Mouse (Mus musculus) splenic B cell, adult 2 months (primary cell): ENCODE data around the gene Nubpl.

ENCODE experiments used
- DNase-seq: peaks from one replicate; pipeline ENCODE4 v3.0.0-alpha.2; 2011; ENCODE audit warnings: low read depth, low spot score
- H3K27me3 ChIP-seq: 2 replicates; pipeline ENCODE4 v1.6.1; 2012; ENCODE audit warnings: mild to moderate bottlenecking, low read length, moderate library complexity, mixed read lengths; ENCODE audit not compliant: control insufficient read depth, poor library complexity, insufficient read depth, severe bottlenecking
- H3K36me3 ChIP-seq: 2 replicates; pipeline ENCODE4 v1.6.1; 2012; ENCODE audit warnings: mild to moderate bottlenecking, low read length, moderate library complexity, mixed read lengths; ENCODE audit not compliant: control insufficient read depth, poor library complexity, insufficient read depth, severe bottlenecking

Gene Nubpl

GRCm38 (mm10) chr12:52328488-52328887, 231.0 kb downstream of the Nubpl start:
- DNase-seq, result no peak

GRCm38 (mm10) chr12:52335142-52335765, 237.7 kb downstream of the Nubpl start:
- no peak for DNase-seq
- Histone ChIP-seq H3K27me3 (no peaks in the 10 kb centered on the region), H3K36me3 (no peaks in the 10 kb centered on the region)

More at GRCm38 (mm10) chr12:52328488-52328887, 231.0 kb downstream of the Nubpl start:
- H3K27me3 ChIP-seq, result no peaks in the 10 kb centered on the region
- H3K36me3 ChIP-seq, result no peaks in the 10 kb centered on the region

- H3K27me3 ChIP-seq, result no peaks in the 10 kb centered on the region
- no peaks in the 10 kb centered on the region for H3K36me3 ChIP-seq
- no peak for DNase-seq
These were observed 240.7 kb downstream of the Nubpl start for GRCm38 (mm10) chr12:52338136-52338753.

DNA sequence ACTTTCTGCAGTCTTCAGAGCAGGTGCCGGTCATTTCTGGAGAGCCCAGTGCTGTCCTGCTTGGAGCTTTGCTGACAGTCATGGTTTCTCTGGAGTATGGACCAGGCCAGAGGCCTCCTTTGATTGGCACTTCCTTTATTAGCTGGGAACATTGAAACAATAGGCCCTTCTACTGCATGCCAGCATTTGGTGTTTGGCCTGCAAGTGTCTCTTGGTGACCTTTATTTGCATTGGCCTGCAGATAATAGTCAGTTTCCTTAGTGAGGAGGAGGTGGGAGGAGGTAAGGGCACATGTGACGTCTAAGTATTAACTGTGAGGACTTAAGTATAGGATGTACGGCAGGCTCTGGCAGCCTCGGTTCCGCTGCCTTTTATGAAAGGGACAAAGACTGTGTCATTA, 249.1 kb downstream of the Nubpl start:
- Histone ChIP-seq H3K36me3 (no peaks in the 10 kb centered on the region), H3K27me3 (no peaks in the 10 kb centered on the region)
- no peak for DNase-seq

DNA sequence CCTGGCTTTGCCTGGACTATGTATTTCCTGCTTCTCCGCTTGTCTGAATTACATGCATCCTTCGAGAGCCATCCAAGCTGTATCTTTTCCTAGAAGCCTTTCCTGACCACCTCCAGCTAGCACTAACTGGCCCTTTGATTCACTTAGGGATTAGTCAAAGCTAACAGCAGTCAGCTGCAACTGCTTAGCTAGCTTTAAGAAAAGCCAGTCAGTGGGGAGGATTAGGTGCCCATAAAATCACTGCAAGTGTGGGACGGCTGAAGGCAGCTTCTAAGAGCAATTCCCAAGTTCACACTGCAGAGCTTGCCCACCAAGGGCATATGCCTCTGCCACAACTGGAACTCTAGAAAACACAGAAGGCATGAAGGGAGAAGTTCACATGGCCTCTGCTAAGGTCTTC, 252.7 kb downstream of the Nubpl start:
- no peaks in the 10 kb centered on the region; the same call in 1 of the 2 replicates for H3K27me3 ChIP-seq
- DNase-seq, result no peak
- H3K36me3 ChIP-seq, result no peaks in the 10 kb centered on the region

DNA sequence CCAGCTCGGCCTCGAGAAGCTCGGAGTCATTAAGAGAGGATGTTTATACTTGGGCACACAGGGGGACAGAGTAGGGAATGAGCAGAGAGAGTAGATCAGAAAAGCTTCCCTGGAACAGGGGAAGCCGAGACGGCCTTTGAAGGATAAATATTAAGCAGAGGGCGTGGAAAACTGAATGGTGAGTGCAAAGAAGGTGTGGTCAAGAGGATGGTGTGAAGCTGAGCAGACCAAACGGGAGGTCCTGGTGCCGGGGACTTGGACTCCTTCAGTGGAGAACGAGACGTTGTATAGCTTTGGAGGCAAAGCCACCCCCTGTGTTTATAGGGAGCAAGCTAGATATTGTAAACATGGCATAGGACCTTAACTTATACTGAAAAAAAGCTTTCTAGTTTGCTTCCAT, 261.9 kb downstream of the Nubpl start:
- DNase-seq, result no peak
- Histone ChIP-seq H3K27me3 (no peaks in the 10 kb centered on the region; the same call in 1 of the 2 replicates), H3K36me3 (no peaks in the 10 kb centered on the region)

DNA sequence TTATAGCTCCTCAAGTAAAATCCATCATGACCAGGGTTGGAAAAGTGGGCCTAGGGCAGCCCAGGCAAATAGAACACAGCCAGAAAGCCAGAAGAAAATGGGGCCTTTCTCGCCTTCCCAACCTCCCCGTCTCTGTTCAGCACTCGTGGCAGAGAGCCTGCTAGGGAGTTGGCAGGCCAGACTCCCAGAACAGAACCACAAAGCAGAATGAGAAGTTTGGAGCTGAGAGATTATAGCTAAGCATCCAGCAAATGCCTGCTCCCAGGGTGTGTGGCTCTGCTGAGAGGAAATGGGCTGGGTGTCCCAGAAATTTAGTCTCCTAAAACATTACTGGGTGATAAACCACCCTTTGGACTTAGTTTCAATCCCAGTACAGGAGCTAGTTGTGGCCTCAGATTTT, 262.6 kb downstream of the Nubpl start:
- H3K36me3 ChIP-seq, result no peaks in the 10 kb centered on the region
- DNase-seq, result no peak
- no peaks in the 10 kb centered on the region for H3K27me3 ChIP-seq

GRCm38 (mm10) chr12:52361198-52361597, 263.7 kb downstream of the Nubpl start:
- Histone ChIP-seq H3K27me3 (no peaks in the 10 kb centered on the region), H3K36me3 (no peaks in the 10 kb centered on the region)
- no peak for DNase-seq
